7 mouse cellular contexts compared by ENCODE assay signal in the genomic region with DNA sequence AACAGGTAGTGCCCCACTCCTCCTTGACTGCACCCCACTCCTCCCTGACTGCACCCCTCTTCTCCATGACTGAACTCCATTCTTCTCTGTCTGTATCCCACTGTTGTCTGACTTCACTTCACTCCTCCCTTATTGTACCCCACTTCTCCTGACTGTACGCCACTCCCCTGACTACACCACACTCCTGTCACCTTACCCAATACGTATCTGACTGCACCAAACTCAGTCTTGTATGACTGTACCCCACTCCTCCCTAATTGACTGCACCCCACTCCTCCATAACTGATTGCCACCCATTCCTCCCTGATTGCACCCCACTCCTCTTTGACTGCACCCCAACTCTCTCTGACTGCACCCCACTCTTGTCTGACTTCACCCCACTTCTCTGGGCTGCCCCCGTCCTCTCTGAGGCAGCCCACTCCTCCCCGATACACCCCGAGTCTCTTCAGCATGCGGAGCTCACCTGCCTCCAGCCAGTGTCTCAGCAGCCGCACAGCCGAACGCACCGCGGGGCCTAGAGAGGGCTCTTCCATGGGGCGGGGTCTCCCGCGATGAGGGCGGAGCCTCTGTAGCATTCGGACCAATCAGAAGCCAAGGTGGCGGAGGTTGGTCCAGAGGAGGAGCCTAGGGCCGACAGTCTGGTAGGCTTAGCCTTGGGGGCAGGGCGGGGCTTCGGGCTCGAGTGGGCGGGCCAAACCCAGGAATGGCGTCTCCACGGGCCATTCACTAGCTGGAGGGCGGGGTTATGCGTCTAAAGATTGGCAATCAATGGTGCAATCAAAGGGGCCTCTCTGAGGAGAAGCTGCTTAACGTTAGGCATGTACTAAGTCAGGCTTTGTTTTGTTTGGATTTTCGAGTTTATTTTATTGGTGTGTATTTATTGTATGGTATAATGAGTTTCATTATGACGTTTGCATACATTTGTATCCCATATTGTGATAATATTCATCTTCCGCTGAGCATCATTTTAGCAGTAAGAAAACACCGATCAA. TPM values are rescaled to one million over a fixed set of nuclear protein-coding genes. Genes with fewer than 3 reads are reported as not detected.
DNase-seq lines count a peak whose midpoint lies in the region; ATAC-seq lines count a peak whose summit lies in the region.

A gene (minus strand): TSS at position 553 of the 992 bp plus-strand sequence.

- ATAC-seq in intestine, embryonic 15.5 days, result peak; percentile 99

- intact Hi-C loops in gastrocnemius, postnatal 36 days (cut with DNase I), result no loop called here
- intact Hi-C loops in left cerebral cortex, postnatal 25 days (cut with DNase I), result loop anchor here (5.0 kb wide), 1 partner anchor 68 kb away; no protein-coding TSS in a partner anchor

- H3K4me2 ChIP-seq in intestine, embryonic 15.5 days (replicated peaks), result peak within 1 kb of the TSS; percentile 74

- H3K36me3 ChIP-seq in intestine, embryonic 15.5 days, result no peaks in the 10 kb centered on the region
- no peaks in the 10 kb centered on the region for H3K36me3 ChIP-seq in midbrain, embryonic 10.5 days

- peak within 1 kb of the TSS; percentile 44 for H3K9ac ChIP-seq in intestine, embryonic 15.5 days

- no peaks in the 10 kb centered on the region for H3K9me3 ChIP-seq in intestine, embryonic 15.5 days
- H3K9me3 ChIP-seq in midbrain, embryonic 10.5 days (replicated peaks), result no peaks in the 10 kb centered on the region

- H3K27ac ChIP-seq in intestine, embryonic 15.5 days, result no peak within 1 kb of the TSS
- peak within 1 kb of the TSS; percentile 76 for H3K27ac ChIP-seq in midbrain, embryonic 10.5 days (replicated peaks)

- no peaks in the 10 kb centered on the region for H3K4me1 ChIP-seq in intestine, embryonic 15.5 days (replicated peaks)
- peaks cover 25% of the 10 kb centered on the region for H3K4me1 ChIP-seq in midbrain, embryonic 10.5 days

- WGBS in intestine, embryonic 15.5 days, result 9% methylated on average over 31 of the region's 31 CpGs
- 10% methylated on average over 31 of the region's 31 CpGs for WGBS in midbrain, embryonic 10.5 days

- no peaks in the 10 kb centered on the region for H3K27me3 ChIP-seq in intestine, embryonic 15.5 days (replicated peaks)
- peaks cover 8% of the 10 kb centered on the region; the same call in 1 of the 2 replicates for H3K27me3 ChIP-seq in midbrain, embryonic 10.5 days (ENCODE audit: low read depth, poor library complexity, severe bottlenecking)

- DNase-seq in adrenal gland, adult 2 months, result peak; percentile 99
- peak; percentile 95 for DNase-seq in embryo, embryonic 11.5 days (ENCODE audit: low read depth, low spot score)
- peak; percentile 88 to 95 for DNase-seq in gastrocnemius, postnatal 36 days
- peak; percentile 94 to 97 for DNase-seq in left cerebral cortex, postnatal 25 days (ENCODE audit: low spot score in 2 of 2)
- peak; percentile 99 for DNase-seq in midbrain, embryonic 10.5 days (ENCODE audit: low spot score)
- DNase-seq in right cerebral cortex, postnatal 4 days, result peak; percentile 97

- peak within 1 kb of the TSS; percentile 41 for H3K4me3 ChIP-seq in intestine, embryonic 15.5 days (replicated peaks)
- H3K4me3 ChIP-seq in midbrain, embryonic 10.5 days, result peak within 1 kb of the TSS; percentile 56

RNA-seq across cellular contexts. Expression of the gene that starts here (rescaled TPM):
- total RNA-seq in adrenal gland, adult 2 months (2021), result 1 to 10 TPM; 5.4 to 9.2 TPM
- 8.5 and 8.6 TPM in 2 replicates for polyA plus RNA-seq in adrenal gland, adult 2 months (2012; rRNA removed)
- total RNA-seq in gastrocnemius, postnatal 36 days (2021), result under 1 TPM; 0.57 to 0.64 TPM
- 4.5 and 4.7 TPM in 2 replicates for polyA plus RNA-seq in intestine, embryonic 15.5 days (2015; fragmentation: Nextera tagmentation; extraction: Ambion mirVana)
- total RNA-seq in left cerebral cortex, postnatal 25 days (2021), result 100 to 1,000 TPM in 1 of 2 experiments, 10 to 100 TPM in 1; 83.8 to 196 TPM
- 6.0 and 8.4 TPM in 2 replicates for polyA plus RNA-seq in midbrain, embryonic 10.5 days (2016; fragmentation: Nextera tagmentation; extraction: Ambion mirVana)

Comparison
In these comparisons a context has a peak if more than half of its experiments do, and no peak if none do; other contexts are left out.
1. RNA of the gene that starts here (total RNA-seq): 83.8 to 196 TPM in left cerebral cortex, postnatal 25 days; 5.4 to 9.2 TPM in adrenal gland, adult 2 months and 0.57 to 0.64 TPM in gastrocnemius, postnatal 36 days; every median in the first group is over 4 times any median in the second.
2. Peak in DNase-seq in gastrocnemius, postnatal 36 days; RNA of the gene not detected or under 1 TPM.
3. Peak in every context shown above with its lines, with median percentiles within 50 percentile points of each other: DNase-seq.